Mouse (Mus musculus) megakaryocyte, embryonic 14.5 days (primary cell): Measurements from ENCODE around the gene Taf15.

Experiments
- FLI1 ChIP-seq: IDR thresholded peaks from 2 replicates; pipeline ENCODE4 v1.6.1; 2012; ENCODE audit warnings: low read length, inconsistent platforms, mixed read lengths
- GATA1 ChIP-seq: IDR thresholded peaks from 3 replicates; pipeline ENCODE4 v1.6.1; 2012; ENCODE audit warnings: mixed read lengths, low read length, inconsistent platforms, borderline replicate concordance

GRCm38 (mm10) chr11:83432533-83432932 lies 40.4 kb upstream of the Taf15 start:
- TF ChIP-seq GATA1 (no peak), FLI1 (no peak)
